Mouse (Mus musculus) c-Kit-positive CD71-positive TER-119-positive erythroid progenitor cells, embryonic 14.5 days (primary cell): ENCODE measurements around the gene Amotl2.

Experiments used
- DNase-seq: peaks from one replicate; pipeline ENCODE4 v3.0.0-alpha.2; 2013; ENCODE audit warnings: low spot score

The Amotl2 gene

DNA sequence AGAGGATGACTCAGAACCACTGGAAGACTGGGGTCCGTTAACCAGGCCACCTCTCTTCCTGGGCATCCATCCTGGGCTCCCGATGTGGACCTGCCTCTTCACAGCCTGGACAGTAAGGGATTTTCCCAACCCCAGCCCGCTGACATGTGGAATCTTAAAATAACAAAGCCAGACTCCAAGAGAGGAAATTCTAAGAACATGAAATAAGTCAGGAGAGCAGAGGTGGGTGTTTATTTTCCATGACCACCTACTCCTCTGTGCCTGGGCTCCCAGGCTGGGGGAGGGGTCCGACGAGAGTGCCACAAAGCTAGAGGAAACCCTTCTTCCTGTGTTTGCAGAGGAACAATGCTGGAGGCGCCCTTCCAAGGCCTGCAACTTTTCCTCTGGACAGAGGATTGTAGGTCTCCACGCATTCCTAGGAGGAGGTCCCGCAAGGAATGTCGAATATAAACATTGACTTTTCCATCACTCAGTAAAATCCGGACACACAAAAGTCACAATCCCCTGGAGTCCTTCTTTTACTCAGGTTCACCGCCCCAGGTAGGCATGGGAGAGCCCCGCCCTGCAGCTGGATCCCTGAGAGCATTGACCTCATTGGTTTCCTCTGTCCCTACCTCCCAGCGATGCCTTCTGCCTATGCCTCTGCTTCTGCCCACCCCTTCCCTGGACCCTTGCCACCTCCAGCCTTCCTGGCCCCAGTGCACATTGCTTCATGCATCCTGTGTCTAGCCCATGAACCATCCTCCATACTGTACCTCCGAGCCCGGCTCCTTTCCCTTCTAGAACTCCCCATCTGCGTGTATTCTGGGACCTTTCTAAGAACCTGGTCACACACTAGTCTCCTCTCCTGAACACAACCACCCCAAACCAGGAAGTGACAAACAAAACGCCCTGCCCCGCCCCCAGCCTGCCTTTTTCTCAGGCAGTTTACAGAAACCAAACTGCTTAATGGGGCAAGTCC, 61.4 kb downstream of the Amotl2 start:
- DNase-seq, result no peak

DNA sequence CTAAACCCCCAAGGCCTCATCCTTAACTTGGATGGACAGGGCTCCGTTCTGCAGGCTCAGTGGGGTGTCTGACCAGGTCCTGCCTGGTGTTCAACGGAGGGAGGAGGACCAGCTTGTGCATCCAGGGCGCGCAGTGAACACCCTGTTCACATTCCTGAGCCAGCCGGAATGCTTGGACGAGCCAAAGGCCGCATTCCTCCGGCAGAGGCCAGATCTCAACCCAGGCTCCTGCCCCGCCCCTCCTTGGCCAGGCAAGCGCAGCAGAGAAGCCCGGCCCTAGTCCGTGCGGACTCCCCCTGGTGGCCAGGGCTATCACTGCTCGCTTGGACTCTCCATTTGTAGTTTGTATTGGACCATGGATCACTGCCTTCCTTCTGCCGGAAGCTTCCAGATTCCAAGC, 63.0 kb downstream of the Amotl2 start:
- peak; percentile 44 for DNase-seq
